Mouse (Mus musculus) intestine, postnatal 0 days (tissue): Measurements from ENCODE around the gene Proser1. TPM values are rescaled to one million over a fixed set of nuclear protein-coding genes. Genes with fewer than 3 reads are reported as not detected.

Source experiments
- ATAC-seq: fragments of 200-750 bp; cut with Nextera tagmentation; 2 replicates; pipeline ENCODE4 v1.8.0; 2017; ENCODE audit warnings: mild to moderate bottlenecking, moderate TSS enrichment, moderate library complexity
- H3K27ac ChIP-seq: fragments of 300-500 bp; sonication (generic); 2 replicates; pipeline ENCODE4 v1.5.1; 2014; ENCODE audit warnings: mild to moderate bottlenecking, low read depth, low read length, moderate library complexity
- H3K27me3 ChIP-seq: fragments of 300-500 bp; sonication (generic); replicated peaks from 2 replicates; pipeline ENCODE4 v1.6.1; 2014; ENCODE audit warnings: low read length, mixed read lengths; ENCODE audit not compliant: control insufficient read depth, insufficient read depth
- H3K36me3 ChIP-seq: fragments of 300-500 bp; sonication (generic); 2 replicates; pipeline ENCODE4 v1.6.1; 2014; ENCODE audit warnings: mild to moderate bottlenecking, moderate library complexity; ENCODE audit not compliant: control insufficient read depth, insufficient read depth
- H3K4me1 ChIP-seq: fragments of 300-500 bp; sonication (generic); replicated peaks from 2 replicates; pipeline ENCODE4 v1.6.1; 2014; ENCODE audit warnings: antibody characterized with exemption, low read length, mixed read lengths; ENCODE audit not compliant: control insufficient read depth, insufficient read depth
- H3K4me2 ChIP-seq: fragments of 300-500 bp; sonication (generic); replicated peaks from 2 replicates; pipeline ENCODE4 v1.6.1; 2014; ENCODE audit warnings: low read depth, mild to moderate bottlenecking, moderate library complexity
- H3K4me3 ChIP-seq: fragments of 300-500 bp; sonication (generic); 2 replicates; pipeline ENCODE4 v1.5.1; 2014; ENCODE audit warnings: low read depth, low read length
- H3K9ac ChIP-seq: fragments of 300-500 bp; sonication (generic); 2 replicates; pipeline ENCODE4 v1.6.1; 2014; ENCODE audit warnings: mild to moderate bottlenecking, low read depth, low read length
- H3K9me3 ChIP-seq: fragments of 300-500 bp; sonication (generic); 2 replicates; pipeline ENCODE4 v1.6.1; 2016; ENCODE audit warnings: mixed run types; ENCODE audit not compliant: control insufficient read depth
- CTCF ChIP-seq: sonication (generic); IDR thresholded peaks from 2 replicates; pipeline ENCODE4 v1.5.1; 2016; ENCODE audit warnings: low read depth, mild to moderate bottlenecking, control low read depth, antibody characterized with exemption, moderate library complexity
- WGBS: fragments of 180-500 bp; shearing (Covaris S2); extraction: QIAGEN DNeasy Blood & Tissue Kit; methylation state at CpG from one replicate; pipeline ENCODE4 v1.1.7; 2014; 5-methylcytosine and 5-hydroxymethylcytosine counted together
- polyA plus RNA-seq: library from polyadenylated mRNA; unstranded; fragments of >200 nt; fragmentation: Nextera tagmentation; extraction: Ambion mirVana; gene quantifications from 2 replicates; pipeline ENCODE4 v1.2.1, GENCODE M21; 2015

The Proser1 gene
- polyA plus RNA-seq, 1 experiment from 2014 or later: 8.9 TPM

DNA sequence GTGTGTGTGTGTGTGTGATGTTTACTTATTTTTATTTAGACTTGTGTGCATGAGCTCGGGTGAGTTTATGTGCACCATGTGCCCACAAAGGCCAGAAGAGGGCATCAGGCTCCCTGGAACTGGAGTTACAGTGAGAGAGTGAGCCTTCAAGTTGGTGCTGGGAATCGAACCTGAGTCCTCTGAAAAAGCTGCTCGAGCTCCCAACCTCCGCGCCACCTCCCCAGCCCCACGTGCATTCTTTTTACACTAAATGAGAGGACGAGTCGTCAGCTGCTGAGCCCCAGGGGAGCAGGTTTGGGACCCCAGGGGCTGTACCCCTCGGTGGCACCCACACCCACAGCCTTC lies 793 bp upstream of the Proser1 start:
- H3K27ac ChIP-seq: peak overlapping the region; percentile 87

DNA sequence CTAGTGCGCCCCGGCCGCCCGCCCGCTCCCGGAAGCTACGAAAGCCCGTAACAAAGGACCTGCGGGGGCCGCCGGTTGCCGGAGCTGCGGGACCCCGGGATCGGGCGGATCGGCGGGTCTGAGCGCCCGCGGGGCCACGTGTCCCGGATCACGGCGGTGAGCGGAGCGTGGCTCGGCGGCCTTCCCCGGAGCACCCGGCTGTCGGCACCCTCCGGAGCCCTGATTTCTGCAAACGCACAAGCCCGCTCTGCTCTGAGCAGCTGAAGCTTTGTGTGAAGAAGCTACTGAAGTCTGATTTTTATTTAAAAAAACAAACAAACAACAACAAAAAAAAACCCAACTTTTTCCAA lies 274 bp downstream of the Proser1 start:
- peak; percentile 50 for ATAC-seq

More for the DNA sequence above, 793 bp upstream of the Proser1 start:
- Histone ChIP-seq H3K4me2 (peak overlapping the region; percentile 70), H3K36me3 (peaks cover 19% of the 10 kb centered on the region), H3K27me3 (no peaks in the 10 kb centered on the region), H3K9me3 (no peaks in the 10 kb centered on the region), H3K4me1 (peaks cover 4% of the 10 kb centered on the region; the same call in 1 of the 2 replicates), H3K9ac (peak overlapping the region; percentile 95), H3K4me3 (peak overlapping the region; percentile 83)
- peak; percentile 3; the same call in 1 of the 2 replicates for ATAC-seq
- 2% methylated on average over 9 of the region's 9 CpGs for WGBS
- TF ChIP-seq CTCF: peak; percentile 31

DNA sequence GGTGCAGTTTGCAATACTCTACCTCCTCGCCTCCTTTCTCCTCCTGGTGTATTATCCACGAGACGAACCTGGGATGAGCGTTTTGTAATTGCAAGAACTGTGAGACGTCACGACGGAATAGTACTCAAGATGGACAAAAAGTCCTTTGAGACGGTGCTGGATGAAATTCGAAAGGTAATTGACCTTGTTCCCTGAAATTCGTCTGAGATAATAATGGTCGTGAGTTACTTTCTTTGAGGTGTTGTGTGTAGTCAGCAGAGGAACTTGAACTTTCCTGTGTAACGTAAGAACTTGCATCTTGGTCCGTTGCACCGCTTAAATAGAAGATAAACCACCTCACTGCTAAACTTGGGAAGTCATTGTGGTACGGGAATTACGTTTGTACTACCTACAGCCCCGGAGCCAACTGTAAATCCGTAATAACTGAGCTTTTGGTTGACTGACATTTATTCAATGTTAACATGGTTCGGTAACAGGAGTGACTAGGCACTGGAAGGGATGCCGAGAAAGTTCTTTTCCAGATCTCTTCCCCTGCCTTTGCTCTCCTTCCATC lies 756 bp downstream of the Proser1 start:
- Histone ChIP-seq H3K9ac (peak overlapping the region; percentile 95), H3K36me3 (peaks cover 10% of the 10 kb centered on the region; the same call in 1 of the 2 replicates), H3K4me2 (peak overlapping the region; percentile 70), H3K27ac (peak overlapping the region; percentile 36; the same call in 1 of the 2 replicates), H3K9me3 (no peaks in the 10 kb centered on the region), H3K4me1 (peaks cover 4% of the 10 kb centered on the region; the same call in 1 of the 2 replicates), H3K27me3 (no peaks in the 10 kb centered on the region), H3K4me3 (peak overlapping the region; percentile 83)
- under 1% methylated on average over 20 of the region's 20 CpGs for WGBS
- no peak for TF ChIP-seq CTCF
- ATAC-seq: no peak

More for the DNA sequence above, 274 bp downstream of the Proser1 start:
- H3K9me3 ChIP-seq: no peaks in the 10 kb centered on the region
- TF ChIP-seq CTCF: no peak
- peak overlapping the region; percentile 95 for H3K9ac ChIP-seq
- H3K4me1 ChIP-seq: peaks cover 4% of the 10 kb centered on the region; the same call in 1 of the 2 replicates
- H3K27ac ChIP-seq: peak overlapping the region; percentile 87
- no peaks in the 10 kb centered on the region for H3K27me3 ChIP-seq
- WGBS: under 1% methylated on average over 35 of the region's 35 CpGs
- peak overlapping the region; percentile 70 for H3K4me2 ChIP-seq
- peaks cover 10% of the 10 kb centered on the region for H3K36me3 ChIP-seq
- H3K4me3 ChIP-seq: peak overlapping the region; percentile 83

- TF ChIP-seq CTCF: no peak
- ATAC-seq: no peak
- Histone ChIP-seq H3K36me3 (peaks cover 10% of the 10 kb centered on the region), H3K9me3 (no peaks in the 10 kb centered on the region), H3K9ac (no peak overlapping the region), H3K4me2 (peak overlapping the region; percentile 70), H3K4me1 (peaks cover 4% of the 10 kb centered on the region; the same call in 1 of the 2 replicates), H3K27ac (no peak overlapping the region), H3K4me3 (peak overlapping the region; percentile 83), H3K27me3 (no peaks in the 10 kb centered on the region)
- 20% methylated on average over 6 of the region's 6 CpGs for WGBS
Measured at GRCm38 (mm10) chr3:53465330-53465729, 1.9 kb downstream of the Proser1 start.

GRCm38 (mm10) chr3:53466481-53466880 lies 3.0 kb downstream of the Proser1 start:
- H3K36me3 ChIP-seq: peaks cover 21% of the 10 kb centered on the region
- no peak overlapping the region for H3K27ac ChIP-seq
- TF ChIP-seq CTCF: no peak
- ATAC-seq: no peak
- whole genome bisulfite sequencing: 60% methylated on average over 9 of the region's 9 CpGs
- H3K4me1 ChIP-seq: peaks cover 4% of the 10 kb centered on the region; the same call in 1 of the 2 replicates
- H3K9me3 ChIP-seq: no peaks in the 10 kb centered on the region
- H3K9ac ChIP-seq: no peak overlapping the region
- no peak overlapping the region for H3K4me3 ChIP-seq
- no peaks in the 10 kb centered on the region for H3K27me3 ChIP-seq
- no peak overlapping the region for H3K4me2 ChIP-seq

- Histone ChIP-seq H3K4me1 (peaks cover under 1% of the 10 kb centered on the region; the same call in 1 of the 2 replicates), H3K27me3 (no peaks in the 10 kb centered on the region), H3K36me3 (peaks cover 30% of the 10 kb centered on the region), H3K27ac (no peak overlapping the region), H3K9ac (no peak overlapping the region), H3K4me2 (no peak overlapping the region), H3K4me3 (no peak overlapping the region), H3K9me3 (no peaks in the 10 kb centered on the region)
- no peak for ATAC-seq
- no peak for TF ChIP-seq CTCF
- WGBS: 75% methylated on average over 5 of the region's 5 CpGs
Measured at GRCm38 (mm10) chr3:53467356-53467755, 3.9 kb downstream of the Proser1 start.
